Comparison of ENCODE assay signal across 20 mouse cellular contexts in genomic region chr2:151971748-151972147, GRCm38 (mm10). TPM values are rescaled to one million over a fixed set of nuclear protein-coding genes. Genes with fewer than 3 reads are reported as not detected.
DNase-seq lines count a peak whose midpoint lies in the region; ATAC-seq and TF ChIP-seq lines count a peak whose summit lies in the region.
"Had no signal": no experiment of that assay in that cellular context is flagged by ENCODE, and none has a peak within 500 bp of the region (broad histone marks: within the 10 kb centered on the region; RNA-seq: fewer than 3 reads in every experiment).

No protein-coding gene starts in this region.

- WGBS in lung, embryonic 14.5 days, result 72% methylated on average over 5 of the region's 5 CpGs
- WGBS in stomach, embryonic 15.5 days, result 87% methylated on average over 5 of the region's 5 CpGs

- no peak overlapping the region for H3K27ac ChIP-seq in lung, embryonic 14.5 days (ENCODE audit: low read depth)
- no peak overlapping the region for H3K27ac ChIP-seq in stomach, embryonic 15.5 days
- H3K27ac ChIP-seq: limb, embryonic 15.5 days; liver, embryonic 14.5 days had no signal

- ATAC-seq in lung, embryonic 14.5 days (ENCODE audit: insufficient read depth), result no peak
- no peak for ATAC-seq in stomach, embryonic 15.5 days (ENCODE audit: insufficient read depth, low FRiP score, low read depth)

- intact Hi-C loops in heart, postnatal 25 days (cut with DNase I), result loop anchor here (10.0 kb wide), 1 partner anchor 227 kb away; the partner anchor contains the start of gene Psmf1

- TF ChIP-seq CTCF in lung, embryonic 14.5 days (IDR thresholded peaks at IDR 0.05; ENCODE audit: low read depth), result no peak

- no peak overlapping the region for H3K4me3 ChIP-seq in lung, embryonic 14.5 days (ENCODE audit: low read depth, low read length)
- no peak overlapping the region for H3K4me3 ChIP-seq in stomach, embryonic 15.5 days (replicated peaks)
- H3K4me3 ChIP-seq: myocyte had no signal

- H3K9ac ChIP-seq in lung, embryonic 14.5 days, result no peak overlapping the region
- H3K9ac ChIP-seq in stomach, embryonic 15.5 days, result no peak overlapping the region
- H3K9ac ChIP-seq: limb, embryonic 15.5 days; liver, embryonic 14.5 days; lung, embryonic 15.5 days had no signal

- H3K9me3 ChIP-seq in lung, embryonic 14.5 days (ENCODE audit: low read depth, low read length), result no peaks in the 10 kb centered on the region
- no peaks in the 10 kb centered on the region for H3K9me3 ChIP-seq in stomach, embryonic 15.5 days
- H3K9me3 ChIP-seq: limb, embryonic 15.5 days; lung, embryonic 15.5 days had no signal

- peaks cover 13% of the 10 kb centered on the region for H3K4me1 ChIP-seq in lung, embryonic 14.5 days (ENCODE audit: insufficient read depth)
- peaks cover 50% of the 10 kb centered on the region for H3K4me1 ChIP-seq in stomach, embryonic 15.5 days

- H3K4me2 ChIP-seq in lung, embryonic 14.5 days, result peak overlapping the region; percentile 62; the same call in 1 of the 2 replicates
- 0 out of 2 replicates have a peak overlapping the region, but pooled peaks have one; percentile 61 for H3K4me2 ChIP-seq in stomach, embryonic 15.5 days

- H3K36me3 ChIP-seq in lung, embryonic 14.5 days (ENCODE audit: insufficient read depth), result peaks cover 32% of the 10 kb centered on the region
- H3K36me3 ChIP-seq in stomach, embryonic 15.5 days, result peaks cover 17% of the 10 kb centered on the region

- peak; percentile 83 for DNase-seq in heart, adult 11 months
- DNase-seq in heart, postnatal 25 days (ENCODE audit: low spot score), result no peak
- no peak for DNase-seq in lung, embryonic 14.5 days
- DNase-seq in lung, postnatal 4 days, result no peak
- DNase-seq in induced T-regulatory cell, adult 2 months (ENCODE audit: low read depth), result peak; percentile 24
- DNase-seq in gastrocnemius, postnatal 10 days, result no peak
- DNase-seq: adrenal gland, postnatal 25 days; cerebellum, adult 8-10 months; cerebellum, postnatal 36 days; embryo, embryonic 11 days; kidney, adult 2 months; layer of hippocampus, adult 9-11 months; lung, postnatal 36 days; right cerebral cortex, adult 18-20 months; right cerebral cortex, postnatal 4 days had no signal

- H3K27me3 ChIP-seq in lung, embryonic 14.5 days (ENCODE audit: insufficient read depth, low read length), result no peaks in the 10 kb centered on the region
- 0 out of 2 replicates have a peak, but pooled peaks cover 3% of the 10 kb centered on the region for H3K27me3 ChIP-seq in stomach, embryonic 15.5 days (replicated peaks)
- H3K27me3 ChIP-seq: lung, embryonic 15.5 days had no signal

RNA-seq across cellular contexts. Expression of gene Fam110a, which starts 8.3 kb away (rescaled TPM):
- total RNA-seq in heart, postnatal 25 days (2021), result 1 to 10 TPM; 4.5 to 4.7 TPM
- polyA plus RNA-seq in lung, embryonic 14.5 days (2014; fragmentation: Nextera tagmentation; extraction: Ambion mirVana), result 29.3 and 29.4 TPM in 2 replicates
- 26.8 TPM in 2 replicates for polyA plus RNA-seq in stomach, embryonic 15.5 days (2015; fragmentation: Nextera tagmentation; extraction: Ambion mirVana)
- total RNA-seq in gastrocnemius, postnatal 10 days (2021), result 1 to 10 TPM; 5.6 to 6.6 TPM

RNA-seq across cellular contexts. Expression of gene Slc52a3, which starts 24.6 kb away (rescaled TPM):
- total RNA-seq in heart, postnatal 25 days (2021), result 1 to 10 TPM; 1.8 to 1.9 TPM
- 0.72 and 1.5 TPM in 2 replicates for polyA plus RNA-seq in lung, embryonic 14.5 days (2014; fragmentation: Nextera tagmentation; extraction: Ambion mirVana)
- 4.9 and 7.3 TPM in 2 replicates for polyA plus RNA-seq in stomach, embryonic 15.5 days (2015; fragmentation: Nextera tagmentation; extraction: Ambion mirVana)
- 1 to 10 TPM; 1.1 to 1.3 TPM for total RNA-seq in gastrocnemius, postnatal 10 days (2021)

Comparison
In these comparisons a context has a peak if more than half of its experiments do, and no peak if none do; other contexts are left out.
1. DNase-seq: peak in heart, adult 11 months (single experiment) and induced T-regulatory cell, adult 2 months (single experiment); none in heart, postnatal 25 days (single experiment), lung, embryonic 14.5 days (single experiment), lung, postnatal 4 days (0 of 2) and gastrocnemius, postnatal 10 days (single experiment).